Mouse (Mus musculus) right cerebral cortex, adult 18-20 months (tissue): Measurements from ENCODE around the gene Olfr1030.
"Not testable (repeated sequence)": the region's sequence is repeated elsewhere in the genome, so short reads cannot be mapped to it uniquely, and the experiment has no call there.

ENCODE experiments used
- DNase-seq: peaks from one replicate; pipeline ENCODE4 v3.0.0; 2022; ENCODE audit warnings: mixed read lengths

The Olfr1030 gene

DNA sequence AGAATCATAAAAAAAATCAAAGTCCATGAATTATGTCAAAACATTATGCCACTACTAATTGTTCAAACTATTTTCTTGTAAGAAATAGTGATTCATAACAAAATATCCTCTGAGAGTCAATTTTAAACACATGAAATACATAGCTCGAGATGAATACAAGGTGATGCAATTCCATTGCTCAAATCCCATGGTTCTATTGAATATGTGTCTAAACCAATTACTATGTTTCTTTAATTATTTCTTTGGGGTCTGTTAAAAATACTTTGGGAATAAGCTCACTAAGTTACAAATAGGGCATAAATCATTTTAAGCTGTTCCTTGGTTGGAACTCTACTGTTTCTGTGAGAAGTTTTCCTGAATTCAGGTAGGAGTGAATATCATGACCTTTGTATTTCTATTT is at the start of gene Olfr1030:
TSS of gene Olfr1030 (plus strand) at position 301 of the 400 bp plus-strand sequence.
- DNase-seq, result no peak

- no peak for DNase-seq
Observed at GRCm38 (mm10) chr2:85950137-85950536, 28.9 kb upstream of the Olfr1030 start, which contains the start of gene Olfr1028. TSS of gene Olfr1028 (plus strand) at chr2:85950437.

- no peak for DNase-seq
Observed at GRCm38 (mm10) chr2:85973595-85973994, 5.5 kb upstream of the Olfr1030 start, which contains the start of gene Olfr1029. TSS of gene Olfr1029 (plus strand) at chr2:85973895.

GRCm38 (mm10) chr2:85990004-85990403 is 10.9 kb downstream of the Olfr1030 start, which contains the start of gene Olfr1031:
TSS of gene Olfr1031 (plus strand) at chr2:85990304.
- DNase-seq, result no peak

DNA sequence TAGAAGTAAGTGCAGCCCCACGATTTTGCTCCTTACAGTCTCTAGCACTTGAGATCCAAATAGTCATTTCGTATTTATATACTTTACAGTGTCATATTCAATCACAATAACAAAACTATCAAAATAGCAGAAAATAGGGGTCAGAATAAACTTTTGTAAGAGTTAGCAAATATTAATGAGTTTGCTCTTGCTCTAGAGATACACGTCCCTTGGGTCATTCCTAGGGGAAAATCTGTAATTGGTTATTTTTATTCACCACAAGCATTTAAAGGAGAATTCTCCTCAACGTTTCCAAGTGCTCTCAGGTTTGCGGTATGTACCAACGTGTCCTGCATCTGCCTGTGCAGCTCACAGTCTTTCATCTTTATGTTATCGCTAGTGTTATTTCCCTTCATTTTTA is 26.2 kb downstream of the Olfr1030 start, which contains the start of gene Olfr1032:
TSS of gene Olfr1032 (plus strand) at position 301 of the 400 bp plus-strand sequence.
- DNase-seq, result no peak

- DNase-seq, result not testable (repeated sequence)
Observed at GRCm38 (mm10) chr2:86020406-86020805, 41.3 kb downstream of the Olfr1030 start, which contains the start of gene Olfr1033. TSS of gene Olfr1033 (plus strand) at chr2:86020633.

GRCm38 (mm10) chr2:86021518-86021917 is 42.4 kb downstream of the Olfr1030 start:
- DNase-seq, result not testable (repeated sequence)
